Mouse (Mus musculus): Measurements from ENCODE around the gene Xpo5.

Xpo5 gene

GRCm38 (mm10) chr17:46202421-46203071 is at the start of gene Xpo5, which contains the start of gene Polh:
TSS of gene Xpo5 (plus strand) at chr17:46202782.
TSS of gene Polh (minus strand) at chr17:46202645.
- peak; percentile 90 for DNase-seq (ENCODE audit: extremely low read depth, low read depth)

GRCm38 (mm10) chr17:46152847-46153782 is 49.5 kb upstream of the Xpo5 start, which contains the start of gene Mad2l1bp:
TSS of gene Mad2l1bp (minus strand) at chr17:46153553.
- peak; percentile 94 for DNase-seq (ENCODE audit: extremely low read depth, low read depth)

- DNase-seq (ENCODE audit: extremely low read depth, low read depth): no peak
Measured at GRCm38 (mm10) chr17:46154336-46154735, 48.2 kb upstream of the Xpo5 start.

DNA sequence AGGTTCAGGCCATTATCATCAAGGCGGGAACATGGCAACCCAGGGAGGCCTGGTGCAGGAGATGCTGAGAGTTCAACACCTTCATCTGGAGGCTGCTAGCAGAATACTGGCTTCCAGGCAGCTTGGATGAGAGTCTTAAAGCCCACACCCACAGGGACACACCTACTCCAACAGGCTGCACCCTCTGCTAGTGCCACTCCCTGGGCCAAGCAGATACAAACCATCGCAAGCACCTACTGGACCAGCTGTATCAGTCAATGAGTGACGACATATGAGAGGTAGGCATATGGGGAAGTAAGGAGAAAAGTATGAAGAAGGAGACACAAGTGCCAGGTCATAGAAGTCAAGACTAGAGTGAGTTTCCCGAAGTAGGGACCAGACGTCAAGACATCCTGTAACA is 45.9 kb upstream of the Xpo5 start:
- DNase-seq (ENCODE audit: extremely low read depth, low read depth): no peak

DNA sequence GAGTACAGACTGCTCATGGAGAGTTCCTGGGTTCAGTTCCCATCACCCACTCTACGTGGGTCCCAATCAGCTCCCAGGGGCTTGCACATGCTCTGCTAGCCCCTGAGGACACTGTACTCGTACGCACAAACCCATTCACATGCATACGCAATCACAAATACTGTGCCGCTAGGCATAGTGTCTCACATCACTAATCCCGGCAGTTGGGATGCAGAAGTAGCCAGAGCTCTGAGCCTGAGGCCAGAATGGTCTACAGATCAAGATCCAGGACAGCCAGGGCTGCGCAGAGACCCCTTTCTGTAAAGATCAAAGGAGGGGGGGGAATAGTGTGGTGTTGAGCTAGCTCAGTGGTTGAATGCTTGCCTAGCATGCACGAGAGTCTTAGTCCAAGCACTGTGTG is 45.5 kb upstream of the Xpo5 start:
- no peak for DNase-seq (ENCODE audit: extremely low read depth, low read depth)

- peak; percentile 74 for DNase-seq (ENCODE audit: extremely low read depth, low read depth)
Measured at GRCm38 (mm10) chr17:46159236-46159635, 43.3 kb upstream of the Xpo5 start.

DNA sequence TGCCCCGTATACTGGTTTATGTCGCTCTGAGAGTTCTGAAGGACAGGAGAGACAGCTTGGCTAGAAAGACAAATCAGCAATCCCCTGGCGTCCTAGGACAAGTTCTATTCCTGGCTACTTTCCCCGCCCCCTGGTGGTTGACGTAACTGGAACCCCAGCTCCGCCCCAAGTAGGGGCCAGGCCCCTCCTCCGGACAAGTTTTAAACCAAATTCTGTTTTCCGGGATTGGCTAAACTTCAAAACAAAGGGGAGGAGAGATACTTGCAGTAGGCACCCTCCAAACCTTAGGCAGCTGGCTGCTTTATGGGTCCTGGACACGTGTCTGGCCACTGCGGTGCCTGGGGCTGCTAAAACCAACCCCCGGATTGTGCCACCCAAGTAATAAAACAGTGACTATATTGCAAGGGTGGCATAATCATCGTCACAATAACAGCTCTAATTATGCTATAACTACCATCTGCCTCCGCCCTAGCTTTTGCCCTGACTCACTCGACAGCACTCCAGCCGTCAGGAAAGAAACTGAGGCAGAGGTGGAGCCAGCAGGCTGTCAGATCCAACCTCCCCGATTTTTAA is 42.4 kb upstream of the Xpo5 start:
- peak; percentile 92 for DNase-seq (ENCODE audit: extremely low read depth, low read depth)

DNA sequence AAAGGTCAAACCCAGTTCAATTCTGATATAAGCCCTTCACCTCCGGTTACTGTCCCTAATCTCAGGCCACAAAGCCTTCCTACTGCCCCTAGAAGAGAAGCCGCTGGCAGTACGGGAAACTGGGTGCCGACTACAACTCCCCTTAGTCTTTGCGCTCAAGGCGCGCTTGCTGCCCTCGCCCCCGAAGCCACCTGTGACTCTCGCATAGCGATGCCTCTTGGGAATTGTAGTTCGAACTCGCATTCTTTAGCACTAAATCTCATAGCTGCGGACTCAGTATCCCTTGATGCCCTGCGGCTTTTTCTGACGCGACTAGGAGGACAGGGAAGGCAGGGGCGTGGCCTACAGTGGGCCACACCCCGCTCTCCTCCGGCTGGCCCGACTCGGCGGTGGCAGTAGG is 41.9 kb upstream of the Xpo5 start, which contains the start of gene Gtpbp2:
Gene Gtpbp2, plus strand, starts transcription at position 347 of the 400 bp plus-strand sequence.
- peak; percentile 99 for DNase-seq (ENCODE audit: extremely low read depth, low read depth)

DNA sequence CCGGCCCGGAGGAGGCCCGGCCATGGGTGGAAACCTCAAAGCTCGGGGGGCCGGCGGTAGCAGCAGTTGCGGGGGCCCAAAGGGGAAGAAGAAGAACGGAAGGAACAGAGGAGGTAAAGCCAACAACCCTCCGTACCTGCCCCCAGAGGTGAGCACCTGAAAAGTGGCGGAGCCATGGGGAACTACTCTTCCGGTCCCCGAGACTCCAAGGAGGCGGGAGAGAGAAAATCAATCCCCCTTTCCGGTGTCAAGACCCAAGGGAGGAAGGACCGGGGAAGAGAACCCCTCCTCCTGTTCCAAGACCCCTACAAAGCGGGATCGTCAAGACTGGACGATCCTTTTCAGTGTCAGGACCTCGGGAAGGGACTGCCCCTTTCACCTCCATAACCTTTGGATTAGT is 41.4 kb upstream of the Xpo5 start:
- DNase-seq (ENCODE audit: extremely low read depth, low read depth): no peak

DNA sequence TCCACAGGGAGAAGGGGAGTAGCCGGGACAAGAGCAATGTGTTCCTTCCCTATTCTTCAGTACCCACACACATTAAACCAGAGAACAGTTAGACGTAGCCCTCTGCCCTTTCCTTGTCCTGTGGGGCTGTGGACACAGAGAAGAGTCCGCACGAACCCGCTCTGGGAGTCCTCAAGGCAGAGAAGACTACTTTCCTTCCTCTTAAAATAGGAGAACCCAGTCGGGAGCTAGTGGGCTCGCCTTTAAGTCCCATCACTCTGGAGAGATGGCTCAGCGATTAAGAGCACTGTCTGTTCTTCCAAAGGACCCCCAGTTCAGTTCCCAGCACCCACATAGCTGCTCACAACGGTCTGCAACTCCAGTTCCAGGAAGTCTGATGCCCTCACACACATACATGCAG is 40.9 kb upstream of the Xpo5 start:
- DNase-seq (ENCODE audit: extremely low read depth, low read depth): no peak

DNA sequence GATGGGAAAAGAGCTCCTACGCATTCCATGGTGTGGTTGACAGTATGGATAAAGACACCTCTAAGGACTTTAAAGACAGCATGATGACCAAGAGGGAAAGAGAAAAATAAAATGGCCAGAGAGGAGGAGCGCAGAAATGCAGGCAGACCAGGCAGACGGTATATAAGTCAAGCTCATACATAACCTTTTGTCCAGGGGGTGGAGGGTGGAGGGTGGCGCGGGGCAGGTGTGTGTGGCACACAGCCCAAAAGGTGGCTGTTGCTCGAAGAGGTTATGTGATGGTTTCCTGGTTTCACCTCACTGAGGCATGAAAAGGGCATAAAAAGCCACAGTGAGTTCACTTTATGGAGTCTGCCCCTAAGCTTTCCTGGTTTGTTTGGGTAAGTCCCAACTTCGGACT is 40.0 kb upstream of the Xpo5 start:
- no peak for DNase-seq (ENCODE audit: extremely low read depth, low read depth)

DNA sequence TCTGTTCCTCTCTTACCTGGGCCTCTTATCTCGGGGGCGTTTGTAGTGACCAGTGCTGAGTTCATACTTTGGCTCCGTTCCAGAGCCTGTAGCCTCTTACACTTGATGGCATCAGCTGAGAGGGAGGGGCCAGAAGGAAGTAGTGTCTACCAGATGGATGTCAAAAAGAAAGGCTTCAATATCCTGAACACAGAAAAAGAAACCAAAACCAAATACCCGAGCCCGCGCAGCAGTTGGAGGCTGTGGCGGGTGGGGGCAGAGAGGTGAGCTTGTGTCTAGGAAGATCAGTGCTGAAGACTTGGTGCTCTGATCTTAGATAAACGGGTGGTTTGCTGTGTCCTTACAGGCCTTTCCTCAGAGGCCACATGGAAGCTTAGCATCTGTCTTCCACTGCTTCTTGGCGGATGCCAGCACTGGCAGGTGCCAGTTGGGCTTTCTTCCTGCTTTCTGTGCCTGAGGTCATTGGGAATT is 39.6 kb upstream of the Xpo5 start:
- DNase-seq (ENCODE audit: extremely low read depth, low read depth): no peak

DNA sequence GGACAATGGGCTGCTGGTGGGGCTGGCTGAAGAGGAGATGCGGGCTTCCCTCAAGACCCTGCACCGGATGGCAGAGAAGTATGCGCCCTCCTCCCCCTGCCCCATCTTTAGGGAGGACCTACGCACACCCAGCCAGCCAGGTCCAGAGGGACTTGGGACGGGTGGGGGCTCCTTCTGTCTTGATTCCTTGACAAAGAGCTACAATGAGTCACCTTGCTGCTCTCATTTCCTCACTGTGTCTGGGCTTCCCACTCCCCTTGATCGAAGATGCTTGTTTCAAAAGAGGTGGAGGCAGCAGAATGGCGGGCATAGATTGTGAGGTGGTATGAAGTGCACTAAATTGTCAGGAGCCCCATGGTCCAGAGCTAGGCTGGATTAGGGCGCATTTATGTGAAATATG is 38.3 kb upstream of the Xpo5 start:
- DNase-seq (ENCODE audit: extremely low read depth, low read depth): no peak

DNA sequence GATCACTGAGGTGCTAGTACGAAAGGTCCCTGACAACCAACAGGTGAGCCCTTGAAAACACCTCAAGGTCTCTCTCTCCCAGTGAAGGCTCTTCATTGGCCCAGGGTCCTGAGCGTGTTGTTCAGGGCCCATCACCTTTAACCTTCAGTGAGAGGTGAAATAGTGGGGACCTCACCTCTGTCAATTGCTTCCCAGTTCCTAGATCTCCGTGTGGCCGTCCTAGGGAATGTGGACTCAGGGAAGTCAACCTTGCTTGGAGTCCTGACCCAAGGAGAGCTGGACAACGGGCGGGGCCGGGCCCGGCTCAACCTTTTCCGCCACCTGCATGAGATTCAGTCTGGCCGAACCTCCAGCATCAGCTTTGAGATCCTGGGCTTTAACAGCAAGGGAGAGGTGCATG is 37.8 kb upstream of the Xpo5 start:
- no peak for DNase-seq (ENCODE audit: extremely low read depth, low read depth)

- no peak for DNase-seq (ENCODE audit: extremely low read depth, low read depth)
Measured at GRCm38 (mm10) chr17:46165460-46165859, 37.1 kb upstream of the Xpo5 start.

GRCm38 (mm10) chr17:46166270-46166669 is 36.3 kb upstream of the Xpo5 start:
- DNase-seq (ENCODE audit: extremely low read depth, low read depth): no peak

DNA sequence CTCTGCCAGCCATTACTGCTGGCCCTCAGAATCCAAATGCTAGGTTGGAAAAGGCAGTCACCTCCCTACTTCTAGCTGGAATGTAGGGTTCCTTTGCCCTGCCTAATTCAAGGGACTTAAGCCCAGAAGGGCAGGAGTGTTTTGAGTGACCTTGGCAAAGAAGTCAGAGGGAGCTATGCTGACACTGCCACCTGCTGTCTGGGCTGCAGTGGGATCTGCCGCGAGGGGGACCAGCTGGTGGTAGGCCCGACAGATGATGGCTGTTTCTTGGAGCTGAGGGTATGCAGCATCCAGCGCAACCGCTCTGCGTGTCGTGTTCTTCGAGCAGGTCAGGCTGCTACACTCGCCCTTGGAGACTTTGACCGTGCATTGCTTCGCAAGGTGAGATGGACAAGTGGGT is 35.6 kb upstream of the Xpo5 start:
- DNase-seq (ENCODE audit: extremely low read depth, low read depth): no peak

GRCm38 (mm10) chr17:46168318-46168717 is 34.3 kb upstream of the Xpo5 start:
- no peak for DNase-seq (ENCODE audit: extremely low read depth, low read depth)

GRCm38 (mm10) chr17:46168768-46169167 is 33.8 kb upstream of the Xpo5 start:
- no peak for DNase-seq (ENCODE audit: extremely low read depth, low read depth)

GRCm38 (mm10) chr17:46170538-46170937 is 32.0 kb upstream of the Xpo5 start:
- no peak for DNase-seq (ENCODE audit: extremely low read depth, low read depth)

GRCm38 (mm10) chr17:46182273-46182672 is 20.3 kb upstream of the Xpo5 start:
- no peak for DNase-seq (ENCODE audit: extremely low read depth, low read depth)

DNA sequence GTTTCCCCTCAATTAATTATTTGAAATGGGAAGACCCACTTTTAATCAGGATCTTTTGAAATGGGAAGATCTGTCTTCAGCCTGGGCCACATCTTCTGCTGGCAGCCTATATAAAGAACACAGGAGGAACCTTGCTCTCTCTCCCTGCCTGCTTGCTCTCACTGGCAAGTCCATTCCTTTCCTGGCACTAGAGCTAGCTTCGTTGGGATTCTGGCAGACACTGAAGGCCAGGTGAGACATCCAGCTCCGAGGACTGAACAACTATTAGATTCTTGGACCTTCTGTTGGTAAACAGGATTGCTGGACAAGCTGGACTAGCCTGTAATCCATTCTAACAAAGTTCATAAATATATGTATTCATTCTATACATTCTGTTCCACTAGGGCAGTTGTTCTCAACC is 13.8 kb upstream of the Xpo5 start:
- no peak for DNase-seq (ENCODE audit: extremely low read depth, low read depth)

All from MEL-GATA-1-ER (cell line).